Mouse (Mus musculus) liver, postnatal 0 days (tissue): ENCODE measurements around the gene Cyp27b1. TPM values are rescaled to one million over a fixed set of nuclear protein-coding genes. Genes with fewer than 3 reads are reported as not detected.

Experiments used
- ATAC-seq: fragments of 200-750 bp; cut with Nextera tagmentation; 2 replicates; pipeline ENCODE4 v1.8.0; 2017; ENCODE audit warnings: mild to moderate bottlenecking, moderate library complexity
- DNase-seq: peaks from one replicate; pipeline ENCODE4 v3.0.0-alpha.2; 2016
- H3K27ac ChIP-seq: fragments of 300-500 bp; sonication (generic); 2 replicates; pipeline ENCODE4 v1.5.1; 2014; ENCODE audit warnings: antibody characterized with exemption, moderate library complexity, mild to moderate bottlenecking, low read depth
- H3K27me3 ChIP-seq: fragments of 300-500 bp; sonication (generic); 2 replicates; pipeline ENCODE4 v1.6.1; 2014; ENCODE audit warnings: low read length, control low read depth, mixed read lengths; ENCODE audit not compliant: insufficient read depth
- H3K36me3 ChIP-seq: fragments of 300-500 bp; sonication (generic); replicated peaks from 2 replicates; pipeline ENCODE4 v1.6.1; 2014; ENCODE audit warnings: mild to moderate bottlenecking, control low read depth, low read length, moderate library complexity, mixed read lengths; ENCODE audit not compliant: insufficient read depth
- H3K4me1 ChIP-seq: fragments of 300-500 bp; sonication (generic); 2 replicates; pipeline ENCODE4 v1.6.1; 2014; ENCODE audit warnings: antibody characterized with exemption, mild to moderate bottlenecking, control low read depth; ENCODE audit not compliant: insufficient read depth
- H3K4me2 ChIP-seq: fragments of 300-500 bp; sonication (generic); 2 replicates; pipeline ENCODE4 v1.6.1; 2014; ENCODE audit warnings: low read depth, mild to moderate bottlenecking, low read length, moderate library complexity, mixed read lengths
- H3K4me3 ChIP-seq: fragments of 300-500 bp; sonication (generic); 2 replicates; pipeline ENCODE4 v1.5.1; 2014; ENCODE audit warnings: low read depth, low read length
- H3K9ac ChIP-seq: fragments of 300-500 bp; sonication (generic); replicated peaks from 2 replicates; pipeline ENCODE4 v1.6.1; 2014; ENCODE audit warnings: mild to moderate bottlenecking, moderate library complexity
- H3K9me3 ChIP-seq: fragments of 300-500 bp; sonication (generic); 2 replicates; pipeline ENCODE4 v1.6.1; 2016; ENCODE audit warnings: mild to moderate bottlenecking, control low read depth, low read length, mixed read lengths
- CTCF ChIP-seq: sonication (generic); IDR thresholded peaks from 2 replicates; pipeline ENCODE4 v1.5.1; 2016; ENCODE audit warnings: antibody characterized with exemption, low read depth
- EP300 ChIP-seq: IDR thresholded peaks from 2 replicates; pipeline ENCODE4 v1.6.1; 2016; ENCODE audit warnings: antibody characterized with exemption, low read depth, mild to moderate bottlenecking
- WGBS: fragments of 180-500 bp; shearing (Covaris S2); extraction: QIAGEN DNeasy Blood & Tissue Kit; methylation state at CpG from one replicate; pipeline ENCODE4 v1.1.7; 2014; ENCODE audit not compliant: insufficient replicate concordance; 5-methylcytosine and 5-hydroxymethylcytosine counted together
- microRNA counts: library from miRNA; unstranded; fragments of <30 nt; microRNA quantifications from one replicate; lab custom pipeline; 2015
- microRNA-seq: library from miRNA; unstranded; fragments of <30 nt; microRNA quantifications from one replicate; pipeline ENCODE4, GENCODE M21; 2016
- polyA plus RNA-seq: library from polyadenylated mRNA; unstranded; fragments of >200 nt; fragmentation: Nextera tagmentation; extraction: Ambion mirVana; gene quantifications from 2 replicates; pipeline ENCODE4 v1.2.1, GENCODE M21; 2015

Gene Cyp27b1
- polyA plus RNA-seq, 1 experiment from 2014 or later: not detected

DNA sequence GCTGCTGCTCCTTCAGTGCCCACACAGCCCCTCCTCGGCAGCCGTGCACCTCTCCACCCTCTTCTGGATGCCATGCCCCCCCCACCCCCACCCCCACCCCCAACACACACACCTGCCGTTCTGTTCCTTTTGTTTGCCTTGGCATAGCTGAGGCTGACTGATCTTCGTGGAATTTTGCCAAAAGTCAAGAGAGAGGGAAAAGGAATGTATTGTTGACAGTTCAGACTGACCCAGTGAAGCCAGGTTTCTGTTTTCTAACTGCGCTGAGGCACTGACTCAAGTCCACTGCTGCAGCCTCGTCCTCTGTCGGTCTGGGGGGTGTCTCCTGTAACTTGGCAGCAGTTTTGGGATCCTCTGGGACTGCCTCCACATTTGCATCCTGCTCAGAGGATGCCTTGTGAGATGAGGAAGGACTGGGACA lies 46.3 kb downstream of the Cyp27b1 start:
- 60% methylated on average over 7 of the region's 7 CpGs for WGBS

DNA sequence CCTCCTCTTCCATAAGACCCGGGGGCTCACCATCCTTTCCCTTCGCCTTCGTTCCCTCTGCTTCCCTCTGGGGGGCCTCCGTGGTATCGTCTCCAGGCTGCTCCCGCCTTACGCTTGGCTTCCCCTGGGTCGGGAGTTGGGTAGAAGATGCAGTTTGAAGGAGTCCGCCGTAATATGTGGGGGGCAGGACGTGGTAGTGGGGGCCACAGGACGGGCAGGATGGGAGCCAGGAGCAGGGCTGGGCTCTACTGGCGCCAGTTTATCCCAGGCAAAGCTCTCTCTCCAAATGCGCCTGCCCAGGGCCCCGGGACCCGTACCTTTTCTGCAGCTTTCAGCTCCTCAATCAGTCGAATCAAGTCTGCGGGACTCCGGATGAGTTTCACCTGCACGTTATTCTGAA lies 50.5 kb downstream of the Cyp27b1 start:
- no peak overlapping the region for H3K9ac ChIP-seq
- peaks cover 53% of the 10 kb centered on the region for H3K36me3 ChIP-seq
- no peak for DNase-seq
- ATAC-seq: no peak
- H3K4me1 ChIP-seq: peaks cover 25% of the 10 kb centered on the region
- WGBS: 83% methylated on average over 20 of the region's 20 CpGs
- H3K27ac ChIP-seq: no peak overlapping the region
- no peak overlapping the region for H3K4me3 ChIP-seq
- no peaks in the 10 kb centered on the region for H3K9me3 ChIP-seq
- TF ChIP-seq CTCF (no peak), EP300 (no peak)
- H3K27me3 ChIP-seq: no peaks in the 10 kb centered on the region
- no peak overlapping the region for H3K4me2 ChIP-seq

More for the DNA sequence above, 46.3 kb downstream of the Cyp27b1 start:
- Histone ChIP-seq H3K27me3 (peaks cover 19% of the 10 kb centered on the region), H3K4me2 (no peak overlapping the region), H3K9me3 (no peaks in the 10 kb centered on the region), H3K36me3 (peaks cover 45% of the 10 kb centered on the region), H3K4me3 (no peak overlapping the region), H3K4me1 (peaks cover 15% of the 10 kb centered on the region), H3K9ac (no peak overlapping the region), H3K27ac (no peak overlapping the region)
- TF ChIP-seq CTCF (no peak), EP300 (no peak)
- peak; percentile 29 for ATAC-seq
- no peak for DNase-seq

DNA sequence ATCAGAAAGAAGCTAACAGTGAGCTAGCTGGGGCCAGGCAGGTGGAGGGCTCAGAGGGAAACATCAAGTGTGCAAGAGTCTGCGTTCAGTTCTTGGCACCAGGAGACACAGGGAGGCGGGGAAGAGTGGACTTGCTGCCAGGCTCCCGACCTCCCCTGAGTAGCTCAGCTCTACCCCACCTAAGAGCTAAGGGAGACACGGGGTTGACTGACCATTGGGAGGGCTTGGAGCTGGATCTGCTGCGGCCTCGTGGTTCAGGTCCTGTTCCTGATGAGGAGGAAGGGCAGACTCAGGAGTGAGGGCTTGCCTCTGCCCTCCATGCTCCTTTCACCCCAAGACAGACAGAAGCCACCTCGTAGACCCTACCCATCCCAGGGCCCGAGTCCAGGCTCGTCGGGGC lies 51.1 kb downstream of the Cyp27b1 start:
- Histone ChIP-seq H3K4me3 (no peak overlapping the region), H3K9ac (no peak overlapping the region), H3K36me3 (peaks cover 53% of the 10 kb centered on the region), H3K4me2 (no peak overlapping the region), H3K27me3 (no peaks in the 10 kb centered on the region), H3K9me3 (no peaks in the 10 kb centered on the region), H3K27ac (no peak overlapping the region), H3K4me1 (peaks cover 23% of the 10 kb centered on the region)
- no peak for ATAC-seq
- no peak for DNase-seq
- 82% methylated on average over 10 of the region's 10 CpGs for WGBS
- TF ChIP-seq CTCF (no peak), EP300 (no peak)

DNA sequence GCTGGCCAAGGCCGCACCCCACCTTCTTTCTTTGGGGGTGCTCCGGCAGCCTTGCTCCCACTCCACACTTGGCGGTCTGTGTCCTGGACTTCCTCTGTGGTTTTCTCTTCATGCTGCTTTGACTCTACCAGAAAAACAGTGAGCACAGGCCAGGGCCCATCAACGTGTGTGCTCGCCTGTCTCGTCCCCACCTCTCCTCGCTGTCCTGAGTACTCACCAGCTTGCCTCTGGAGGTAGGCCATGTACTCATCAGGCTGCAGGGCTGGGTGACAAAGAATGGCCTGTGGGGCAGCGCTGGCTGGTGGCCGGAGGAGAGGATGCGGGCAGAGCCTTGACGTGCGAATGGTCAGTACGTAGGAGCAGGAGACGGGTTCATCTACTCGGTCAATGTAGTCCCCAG lies 51.8 kb downstream of the Cyp27b1 start:
- DNase-seq: no peak
- H3K4me1 ChIP-seq: peaks cover 17% of the 10 kb centered on the region
- peaks cover 53% of the 10 kb centered on the region for H3K36me3 ChIP-seq
- no peaks in the 10 kb centered on the region for H3K27me3 ChIP-seq
- ATAC-seq: peak; percentile 14
- TF ChIP-seq CTCF (no peak), EP300 (no peak)
- H3K9me3 ChIP-seq: no peaks in the 10 kb centered on the region
- no peak overlapping the region for H3K4me2 ChIP-seq
- no peak overlapping the region for H3K27ac ChIP-seq
- H3K9ac ChIP-seq: no peak overlapping the region
- 72% methylated on average over 15 of the region's 15 CpGs for WGBS
- no peak overlapping the region for H3K4me3 ChIP-seq

DNA sequence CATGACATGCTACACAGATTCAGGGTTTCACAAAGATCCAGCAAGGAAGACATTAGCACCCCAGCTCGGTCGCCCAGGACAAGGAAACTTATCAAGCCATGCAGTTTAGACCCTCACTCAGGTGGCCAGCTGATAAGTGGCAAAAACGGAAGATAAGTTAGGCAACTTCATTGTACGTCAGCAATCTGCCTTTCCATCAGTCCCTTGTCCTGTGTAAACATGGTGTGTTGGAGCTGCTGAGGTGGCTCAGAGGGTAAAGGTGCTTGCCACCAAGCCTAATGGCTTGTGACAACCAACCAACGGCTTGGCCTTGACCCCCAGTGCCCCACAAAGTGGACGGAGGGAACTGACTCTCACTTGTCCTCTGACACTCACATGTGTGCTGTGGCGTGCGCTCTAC lies 52.4 kb downstream of the Cyp27b1 start:
- H3K4me1 ChIP-seq: peaks cover 14% of the 10 kb centered on the region
- no peak overlapping the region for H3K4me2 ChIP-seq
- no peaks in the 10 kb centered on the region for H3K9me3 ChIP-seq
- H3K27ac ChIP-seq: peak overlapping the region; percentile 44; the same call in 1 of the 2 replicates
- no peaks in the 10 kb centered on the region for H3K27me3 ChIP-seq
- DNase-seq (no peak), ATAC-seq (peak; percentile 78)
- peak; percentile 82; the same call in 1 of the 2 replicates for TF ChIP-seq EP300
- no peak for TF ChIP-seq CTCF
- H3K4me3 ChIP-seq: no peak overlapping the region
- 42% methylated on average over 8 of the region's 8 CpGs for WGBS
- peaks cover 50% of the 10 kb centered on the region for H3K36me3 ChIP-seq
- H3K9ac ChIP-seq: no peak overlapping the region

DNA sequence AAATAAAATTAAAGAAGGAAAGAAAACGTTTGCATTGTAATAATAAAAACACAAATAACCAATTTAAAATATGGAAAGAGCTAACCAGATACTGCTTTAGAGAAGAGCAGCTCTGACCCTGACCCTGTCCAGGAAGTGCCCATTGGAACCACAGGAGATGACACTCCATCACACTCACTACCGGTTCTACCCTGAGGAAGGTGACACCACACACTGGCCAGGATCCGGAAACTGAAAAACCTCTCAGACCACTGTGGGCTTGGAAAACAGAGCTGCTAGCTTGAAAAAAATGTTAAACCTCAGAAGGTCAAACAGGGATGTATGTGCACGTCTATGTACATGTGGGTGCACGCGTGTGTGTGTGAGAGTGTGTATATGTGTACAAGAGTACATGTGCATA lies 53.1 kb downstream of the Cyp27b1 start:
- 62% methylated on average over 6 of the region's 6 CpGs for WGBS
- H3K9me3 ChIP-seq: no peaks in the 10 kb centered on the region
- TF ChIP-seq EP300 (no peak), CTCF (no peak)

More for the DNA sequence above, 53.1 kb downstream of the Cyp27b1 start:
- Histone ChIP-seq H3K4me3 (no peak overlapping the region), H3K4me2 (no peak overlapping the region), H3K4me1 (peaks cover 14% of the 10 kb centered on the region), H3K27ac (peak overlapping the region; percentile 44; the same call in 1 of the 2 replicates), H3K9ac (no peak overlapping the region), H3K27me3 (no peaks in the 10 kb centered on the region), H3K36me3 (peaks cover 43% of the 10 kb centered on the region)
- DNase-seq (no peak), ATAC-seq (no peak)

MicroRNAs encoded within 50 kb of the gene (microRNA counts, 519-probe panel; counts per million panel counts)
- microRNA mmu-miR-546 (lab: Ali Mortazavi, UCI): not detected

Small RNA genes lying within 50 kb of the gene (microRNA-seq; reads per million reads assigned to microRNA genes)
- gene Mir546: not detected

Other genes starting within 250 kb of the Cyp27b1 start
- gene Atp23, start 146.9 kb upstream of the Cyp27b1 start, polyA plus RNA-seq: 5.8 and 7.1 TPM in 2 replicates
- 10.7 and 11.4 TPM in 2 replicates for gene Ctdsp2, start 69.5 kb upstream of the Cyp27b1 start, polyA plus RNA-seq
- gene Avil, start 47.5 kb upstream of the Cyp27b1 start, polyA plus RNA-seq: 0.04 TPM in 1 of 2 replicates, not detected in the other
- 37.7 and 38.4 TPM in 2 replicates for gene Tsfm, start 17.4 kb upstream of the Cyp27b1 start, polyA plus RNA-seq
- gene Mettl1, start 6.8 kb upstream of the Cyp27b1 start, polyA plus RNA-seq: 14.9 and 15.0 TPM in 2 replicates
- gene Eef1akmt3, start 6.7 kb upstream of the Cyp27b1 start, polyA plus RNA-seq: 0.05 and 0.07 TPM in 2 replicates
- gene March9, start 11.9 kb downstream of the Cyp27b1 start, polyA plus RNA-seq: 0.04 and 0.06 TPM in 2 replicates
- 209 and 225 TPM in 2 replicates for gene Cdk4, start 15.3 kb downstream of the Cyp27b1 start, polyA plus RNA-seq
- 224 and 230 TPM in 2 replicates for gene Tspan31, start 22.0 kb downstream of the Cyp27b1 start, polyA plus RNA-seq
- gene Agap2, start 27.0 kb downstream of the Cyp27b1 start, polyA plus RNA-seq: 0.33 and 0.88 TPM in 2 replicates
- 78.8 and 81.4 TPM in 2 replicates for gene Os9, start 72.9 kb downstream of the Cyp27b1 start, polyA plus RNA-seq
- 27.2 and 32.2 TPM in 2 replicates for gene B4galnt1, start 117.0 kb downstream of the Cyp27b1 start, polyA plus RNA-seq
- gene Slc26a10, start 132.4 kb downstream of the Cyp27b1 start, polyA plus RNA-seq: 2.0 TPM in 2 replicates
- 1.9 and 2.6 TPM in 2 replicates for gene Arhgef25, start 141.8 kb downstream of the Cyp27b1 start, polyA plus RNA-seq
- gene Dtx3, start 147.5 kb downstream of the Cyp27b1 start, polyA plus RNA-seq: 8.8 and 8.9 TPM in 2 replicates
- 14.7 and 17.7 TPM in 2 replicates for gene Pip4k2c, start 163.3 kb downstream of the Cyp27b1 start, polyA plus RNA-seq
- 0.06 TPM in 2 replicates for gene Kif5a, start 215.1 kb downstream of the Cyp27b1 start, polyA plus RNA-seq
- gene Dctn2, start 218.1 kb downstream of the Cyp27b1 start, polyA plus RNA-seq: 65.3 and 67.4 TPM in 2 replicates
- 5.3 and 5.7 TPM in 2 replicates for gene Mbd6, start 240.8 kb downstream of the Cyp27b1 start, polyA plus RNA-seq